Mouse (Mus musculus): ENCODE results near the gene D330045A20Rik. TPM values are rescaled to one million over a fixed set of nuclear protein-coding genes. Genes with fewer than 3 reads are reported as not detected.
"Not testable (repeated sequence)": the region's sequence is repeated elsewhere in the genome, so short reads cannot be mapped to it uniquely, and the experiment has no call there.

D330045A20Rik gene
- 0.98 and 3.3 TPM in 2 replicates for total RNA-seq (2014; fragmentation: Nextera tagmentation)
- total RNA-seq (2017) = 4.3 and 5.3 TPM in 2 replicates

DNA sequence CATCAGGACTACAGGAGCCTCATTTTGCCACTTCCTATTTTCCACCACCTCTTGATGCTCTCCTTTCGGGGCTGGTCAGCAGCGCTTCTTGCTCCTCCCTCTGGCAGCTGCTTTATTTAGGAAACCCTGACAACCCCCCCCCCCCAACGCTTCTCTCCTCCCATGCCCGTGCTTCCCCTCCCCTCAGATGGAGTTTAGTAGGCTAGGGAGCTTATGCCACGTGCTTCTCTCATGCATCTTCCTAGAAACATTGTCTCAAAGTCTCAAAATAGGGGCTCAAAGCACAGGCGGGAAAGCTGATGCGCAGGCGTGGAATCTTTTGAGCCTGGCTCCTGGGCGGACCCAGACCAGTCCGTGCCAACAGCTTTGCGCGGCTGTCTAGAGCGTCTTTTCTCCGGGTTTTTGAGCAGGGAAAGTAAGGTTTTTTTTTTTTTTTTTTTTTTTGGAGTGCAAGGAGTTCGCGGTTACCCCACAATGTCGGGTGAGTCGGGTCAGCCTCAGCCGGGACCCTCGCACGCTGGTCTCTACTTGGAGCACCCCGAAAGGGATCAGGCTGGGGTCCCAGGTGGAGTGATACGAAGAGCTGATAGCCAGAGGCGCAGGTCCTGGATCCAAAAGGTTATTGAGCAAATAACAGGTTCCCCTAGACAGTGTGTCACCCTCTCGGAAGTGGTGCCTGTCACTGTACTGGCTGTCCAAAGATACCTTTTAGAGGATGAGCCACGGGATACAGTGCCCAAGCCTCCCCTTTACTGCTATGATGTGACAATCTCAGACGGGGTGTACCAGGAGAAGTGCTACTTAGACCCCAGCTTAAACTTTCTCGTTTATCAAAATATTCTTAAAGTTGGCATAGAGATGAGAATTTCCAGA lies at the start of gene D330045A20Rik:
Gene D330045A20Rik, plus strand, starts transcription at position 346 of the 873 bp plus-strand sequence.
- peak; percentile 81 for ATAC-seq (replicated peaks; ENCODE audit: low FRiP score, low TSS enrichment, poor library complexity, severe bottlenecking)

GRCm38 (mm10) chrX:139432550-139432949 lies 47.6 kb upstream of the D330045A20Rik start:
- ATAC-seq (replicated peaks; ENCODE audit: low FRiP score, low TSS enrichment, poor library complexity, severe bottlenecking) = 0 out of 2 replicates have a peak, but pooled peaks have one; percentile 14

- ATAC-seq (replicated peaks; ENCODE audit: low FRiP score, low TSS enrichment, poor library complexity, severe bottlenecking) = no peak
Observed at GRCm38 (mm10) chrX:139435202-139435601, 45.0 kb upstream of the D330045A20Rik start.

DNA sequence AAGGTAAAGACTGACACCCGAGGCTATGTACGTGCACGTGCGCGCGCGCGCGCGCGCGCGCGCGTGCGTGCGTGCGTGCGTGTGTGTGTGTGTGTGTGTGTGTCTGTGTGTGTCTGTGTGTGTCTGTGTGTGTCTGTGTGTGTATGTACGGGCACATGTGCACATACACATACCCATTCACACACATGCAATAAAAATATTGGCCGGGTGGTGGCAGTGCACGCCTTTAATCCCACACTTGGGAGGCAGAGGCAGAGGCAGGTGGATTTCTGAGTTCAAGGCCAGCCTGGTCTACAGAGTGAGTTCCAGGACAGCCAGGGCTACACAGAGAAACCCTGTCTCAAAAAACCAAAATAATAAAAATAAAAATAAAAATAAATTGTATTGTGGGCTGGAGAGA lies 39.1 kb upstream of the D330045A20Rik start:
- not testable (repeated sequence) for ATAC-seq (replicated peaks; ENCODE audit: low FRiP score, low TSS enrichment, poor library complexity, severe bottlenecking)

GRCm38 (mm10) chrX:139456812-139457211 lies 23.4 kb upstream of the D330045A20Rik start:
- ATAC-seq (replicated peaks; ENCODE audit: low FRiP score, low TSS enrichment, poor library complexity, severe bottlenecking) = no peak

DNA sequence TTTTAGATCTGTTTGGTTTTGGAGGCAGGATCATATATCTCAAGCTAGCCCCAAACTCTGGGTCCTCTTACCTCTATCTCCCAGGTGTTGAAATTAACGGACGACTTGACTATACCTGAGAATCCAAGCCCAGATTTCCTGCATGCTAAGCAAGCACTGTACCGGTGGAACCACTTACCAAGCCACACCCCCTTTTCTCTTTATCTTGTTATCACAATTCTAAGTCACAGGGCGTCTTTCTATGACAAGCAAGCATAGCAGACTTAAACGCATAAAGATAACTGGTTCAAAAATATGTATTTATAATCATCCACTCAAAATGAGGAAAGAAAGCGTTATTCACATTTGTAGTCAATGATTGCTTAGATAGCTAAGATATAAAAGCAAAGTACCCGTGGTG lies 1.9 kb downstream of the D330045A20Rik start:
- ATAC-seq (replicated peaks; ENCODE audit: low FRiP score, low TSS enrichment, poor library complexity, severe bottlenecking) = peak; percentile 53; the same call in 1 of the 2 replicates

DNA sequence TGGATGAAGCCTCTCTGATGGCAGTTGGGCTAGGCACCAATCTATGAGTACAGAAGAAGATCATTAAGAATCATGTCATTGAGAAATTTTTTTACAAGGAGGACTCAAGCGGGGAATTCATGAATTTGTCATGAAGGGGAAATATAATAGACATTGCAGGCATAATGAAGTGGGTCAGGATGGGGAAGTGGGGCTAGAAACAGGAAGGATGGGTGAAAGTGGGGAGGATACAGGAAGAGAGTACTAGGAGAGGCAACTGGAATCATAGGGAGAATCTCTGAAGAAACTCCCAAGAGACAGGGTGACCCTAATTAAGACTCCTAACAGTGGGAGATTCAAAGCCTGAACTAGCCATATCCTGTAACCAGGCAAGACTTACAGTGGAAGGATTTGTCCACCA lies 4.8 kb downstream of the D330045A20Rik start:
- no peak for ATAC-seq (replicated peaks; ENCODE audit: low FRiP score, low TSS enrichment, poor library complexity, severe bottlenecking)

DNA sequence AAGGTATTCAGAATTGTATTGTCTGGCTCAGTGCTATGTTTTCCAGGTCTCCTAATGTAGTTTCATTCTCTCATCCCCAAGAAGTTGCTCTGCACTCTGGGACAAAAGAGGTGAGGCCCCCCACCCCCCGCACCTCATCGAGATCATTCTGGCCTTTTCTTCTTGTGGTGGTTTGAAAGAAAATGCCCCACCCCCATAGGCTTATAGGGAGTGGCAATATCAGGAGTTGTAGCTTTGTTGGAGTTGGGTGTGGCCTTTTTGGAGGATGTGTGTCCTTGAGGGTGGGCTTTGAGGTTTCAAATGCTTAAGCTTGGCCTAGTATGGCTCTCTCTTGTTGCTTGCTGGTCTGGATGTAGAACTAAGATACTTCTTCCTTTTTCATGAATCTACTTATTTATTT lies 36.0 kb downstream of the D330045A20Rik start:
- no peak for ATAC-seq (replicated peaks; ENCODE audit: low FRiP score, low TSS enrichment, poor library complexity, severe bottlenecking)

- ATAC-seq (replicated peaks; ENCODE audit: low FRiP score, low TSS enrichment, poor library complexity, severe bottlenecking) = no peak
Observed at GRCm38 (mm10) chrX:139519251-139519650, 39.1 kb downstream of the D330045A20Rik start.

DNA sequence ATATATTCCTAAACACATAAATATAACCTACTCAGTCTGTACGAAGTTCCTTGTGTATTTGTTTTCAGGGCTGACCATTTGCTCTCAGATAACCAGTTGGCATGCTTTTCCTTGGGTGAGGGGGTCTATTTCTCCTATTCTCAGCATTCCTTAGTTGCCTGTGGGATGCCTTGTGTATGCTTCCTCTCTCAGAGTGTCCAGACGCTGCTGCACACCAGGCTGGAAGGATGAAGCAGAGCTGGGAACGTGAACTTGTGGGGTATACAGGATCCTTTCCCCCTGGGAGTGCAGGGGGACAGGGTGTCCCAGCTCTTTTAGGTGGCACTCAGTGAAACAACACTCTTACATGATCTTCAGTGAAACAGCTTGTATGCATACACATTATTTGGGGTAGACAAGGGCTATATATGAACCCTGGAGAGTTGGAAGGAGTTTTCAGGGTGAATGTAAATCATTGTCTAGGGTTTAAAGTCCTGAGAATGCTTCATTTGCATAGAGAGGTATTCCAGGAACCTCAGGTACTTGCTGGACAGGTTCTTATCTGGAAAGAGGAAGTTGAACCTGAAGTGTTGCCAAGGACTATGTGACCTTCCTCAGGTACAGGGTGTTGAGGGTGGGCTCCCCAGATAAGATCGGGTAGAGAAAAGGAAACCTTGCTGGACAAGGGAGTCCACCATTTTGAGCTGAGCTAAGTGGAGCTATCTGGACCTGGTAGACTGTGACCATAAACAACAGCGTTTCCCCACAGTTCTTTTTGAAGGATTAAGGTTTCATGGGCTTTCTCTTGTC lies 44.3 kb downstream of the D330045A20Rik start:
- ATAC-seq (replicated peaks; ENCODE audit: low FRiP score, low TSS enrichment, poor library complexity, severe bottlenecking) = no peak

- peak; percentile 81 for ATAC-seq (replicated peaks; ENCODE audit: low FRiP score, low TSS enrichment, poor library complexity, severe bottlenecking)
Observed at GRCm38 (mm10) chrX:139525724-139526123, 45.6 kb downstream of the D330045A20Rik start.

DNA sequence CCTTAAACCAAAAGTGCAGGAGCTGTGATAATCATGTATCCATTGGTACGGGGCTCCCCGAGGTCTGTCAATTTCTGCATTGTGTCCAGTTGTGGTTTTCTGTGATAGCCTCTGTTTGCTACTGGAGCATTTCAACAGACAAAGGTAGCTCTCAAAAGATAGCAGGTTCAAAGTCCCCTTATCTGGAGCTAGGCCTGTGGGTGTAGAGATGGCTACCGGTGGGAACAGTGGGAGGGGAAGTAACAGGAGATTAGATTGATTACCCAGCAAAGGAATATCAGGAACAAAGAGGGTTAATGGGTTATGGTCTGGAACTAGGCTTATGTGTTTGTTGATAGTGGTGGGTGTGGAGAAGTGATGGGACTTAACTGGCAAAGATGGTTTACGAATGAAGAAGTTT lies 46.8 kb downstream of the D330045A20Rik start:
- peak; percentile 65; the same call in 1 of the 2 replicates for ATAC-seq (replicated peaks; ENCODE audit: low FRiP score, low TSS enrichment, poor library complexity, severe bottlenecking)

DNA sequence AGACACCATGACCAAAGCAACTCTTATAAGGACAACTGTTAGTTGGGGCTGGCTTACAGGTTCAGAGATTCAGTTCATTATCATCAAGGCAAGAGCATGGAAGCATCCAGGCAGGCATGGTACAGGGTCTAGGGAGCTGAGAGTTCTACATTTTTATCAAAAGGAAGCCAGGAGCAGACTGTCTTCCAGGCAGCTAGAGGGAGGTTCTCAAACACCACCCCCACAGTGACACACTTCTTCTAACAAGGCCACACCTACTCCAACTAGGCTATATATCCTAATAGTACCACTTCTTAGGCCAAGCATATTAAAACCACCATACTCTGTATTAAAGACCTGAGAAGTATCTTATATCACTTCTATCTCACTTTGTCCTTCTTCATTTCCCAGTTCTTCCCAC lies 49.5 kb downstream of the D330045A20Rik start:
- ATAC-seq (replicated peaks; ENCODE audit: low FRiP score, low TSS enrichment, poor library complexity, severe bottlenecking) = no peak

DNA sequence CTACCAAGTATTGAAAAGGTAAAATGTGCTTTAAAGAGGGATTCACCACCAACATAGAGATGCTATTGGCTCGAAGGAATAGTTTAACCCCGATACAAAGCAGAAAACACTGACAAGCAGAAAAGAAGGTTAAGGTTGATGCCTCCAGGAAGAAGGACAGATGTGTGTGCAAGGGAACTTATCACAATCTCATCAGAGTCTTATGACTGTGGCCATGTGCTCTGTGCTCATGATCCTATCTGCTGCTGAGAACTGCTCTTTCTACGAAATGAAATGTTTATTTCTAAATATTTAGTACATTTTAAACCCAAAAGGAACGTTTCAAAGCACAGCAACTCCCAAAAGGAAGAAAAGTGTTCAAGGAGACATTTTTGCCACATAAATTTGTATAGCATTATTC lies 52.1 kb downstream of the D330045A20Rik start:
- no peak for ATAC-seq (replicated peaks; ENCODE audit: low FRiP score, low TSS enrichment, poor library complexity, severe bottlenecking)

GRCm38 (mm10) chrX:139537641-139538397 lies 57.7 kb downstream of the D330045A20Rik start:
- no peak for ATAC-seq (replicated peaks; ENCODE audit: low FRiP score, low TSS enrichment, poor library complexity, severe bottlenecking)

DNA sequence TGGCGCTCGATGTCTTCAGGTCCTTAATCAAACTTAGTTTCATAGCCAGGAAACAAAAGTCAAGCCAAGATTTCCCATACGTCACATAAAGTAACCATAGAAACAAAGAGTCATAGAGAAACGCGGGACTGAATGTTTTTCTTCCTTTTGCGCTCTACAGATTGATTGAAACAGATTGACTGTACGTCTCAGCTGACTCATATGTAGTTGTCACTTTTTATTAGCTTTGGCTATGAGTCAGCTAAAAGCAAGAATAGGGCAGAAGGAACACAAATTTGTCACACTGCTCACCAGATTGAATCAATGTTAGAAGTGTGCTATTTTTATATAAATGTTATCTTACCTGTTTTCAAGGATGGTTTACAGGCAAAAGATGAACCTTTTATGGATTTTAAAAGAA lies 63.6 kb downstream of the D330045A20Rik start:
- no peak for ATAC-seq (replicated peaks; ENCODE audit: low FRiP score, low TSS enrichment, poor library complexity, severe bottlenecking)

GRCm38 (mm10) chrX:139550456-139550855 lies 70.3 kb downstream of the D330045A20Rik start:
- no peak for ATAC-seq (replicated peaks; ENCODE audit: low FRiP score, low TSS enrichment, poor library complexity, severe bottlenecking)

DNA sequence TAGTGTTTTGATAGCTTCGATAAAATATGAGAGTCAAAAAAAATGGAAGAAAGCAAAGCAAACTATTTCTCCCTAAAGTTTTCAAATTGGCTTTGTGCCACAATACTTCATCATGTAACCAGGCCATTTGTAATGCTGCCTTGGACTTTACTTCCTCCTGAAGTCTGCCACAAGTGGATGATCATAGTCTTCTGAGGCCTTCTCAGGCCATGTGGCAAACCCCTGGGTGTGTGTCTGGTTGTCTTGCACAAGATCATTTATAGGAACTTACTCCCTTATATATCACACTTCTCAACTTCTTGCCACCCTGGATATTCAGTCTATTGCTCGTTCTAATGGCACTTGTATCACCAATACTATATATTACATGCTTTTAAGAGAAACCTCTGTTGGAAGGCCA lies 71.9 kb downstream of the D330045A20Rik start:
- no peak for ATAC-seq (replicated peaks; ENCODE audit: low FRiP score, low TSS enrichment, poor library complexity, severe bottlenecking)

DNA sequence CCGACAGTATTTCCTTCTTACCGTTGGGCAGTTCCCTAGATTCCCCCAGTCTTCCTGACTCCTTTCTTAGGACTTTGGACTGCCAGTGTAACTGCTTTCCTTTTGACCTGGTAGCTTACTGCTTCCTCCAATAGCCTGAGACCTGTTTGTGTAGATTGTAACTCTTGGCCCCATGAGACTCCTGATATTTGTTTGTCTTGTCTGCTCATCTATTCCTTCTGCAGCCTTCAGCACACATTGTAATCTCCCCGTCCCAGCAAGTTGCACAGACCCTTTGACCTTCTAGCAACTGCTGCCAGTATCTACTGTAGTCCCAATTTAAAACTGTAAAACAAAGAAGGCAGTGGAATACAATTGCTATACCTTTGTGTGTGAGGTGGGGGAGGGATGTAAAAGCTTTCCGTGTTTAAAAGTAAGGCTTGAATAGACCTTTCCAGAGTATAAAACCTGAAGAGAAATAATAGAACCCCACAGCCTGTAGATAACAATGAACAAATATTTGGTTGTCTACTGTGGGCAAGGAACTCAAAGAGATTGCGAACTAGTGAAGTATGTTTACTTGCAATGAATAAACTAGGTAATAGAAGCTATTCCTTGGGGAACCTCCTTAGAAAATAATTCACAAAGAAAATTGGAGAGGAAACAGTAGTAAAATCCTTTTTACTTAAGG lies 82.2 kb downstream of the D330045A20Rik start:
- peak; percentile 68 for ATAC-seq (replicated peaks; ENCODE audit: low FRiP score, low TSS enrichment, poor library complexity, severe bottlenecking)

All from megakaryocyte-erythroid progenitor cell, adult 5-6 weeks (primary cell).